Comparison of ENCODE assay signal across 11 mouse cellular contexts in the genomic region with DNA sequence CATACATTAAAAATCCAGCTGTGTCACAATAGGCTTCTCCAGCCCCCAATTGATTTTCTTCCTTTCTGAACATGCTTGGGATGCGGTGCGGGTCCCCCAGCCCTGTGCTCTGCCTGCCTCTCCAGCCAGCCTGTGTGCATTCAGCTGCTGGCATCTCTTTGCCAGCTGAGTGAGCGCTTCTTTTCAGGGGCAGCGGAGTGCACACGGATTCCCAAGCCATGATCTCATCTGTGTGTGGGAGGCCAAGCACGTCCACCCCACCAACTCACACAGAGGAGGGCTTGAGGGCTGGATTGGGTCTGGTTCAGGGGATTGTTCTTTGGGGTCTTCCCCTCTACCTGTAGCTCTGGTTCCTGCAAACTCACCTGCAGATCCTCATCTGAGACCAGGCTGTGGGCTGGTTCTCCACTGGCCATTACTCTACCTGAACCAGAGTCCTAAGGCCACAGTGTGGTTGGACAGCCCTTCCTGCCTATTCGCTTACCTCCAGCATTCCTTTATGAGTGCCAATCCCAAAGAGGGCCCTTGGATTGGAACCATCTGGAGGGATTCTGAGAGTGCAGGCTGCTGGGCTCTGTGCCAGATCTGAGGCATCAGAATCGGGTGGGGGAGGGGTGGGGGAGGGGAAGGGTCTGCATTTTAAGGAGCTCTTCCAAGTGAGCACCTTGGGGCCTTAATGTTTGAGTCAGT. TPM values are rescaled to one million over a fixed set of nuclear protein-coding genes. Genes with fewer than 3 reads are reported as not detected.
DNase-seq lines count a peak whose midpoint lies in the region; ATAC-seq lines count a peak whose summit lies in the region.
"Had no signal": no experiment of that assay in that cellular context is flagged by ENCODE, and none has a peak within 500 bp of the region (broad histone marks: within the 10 kb centered on the region; RNA-seq: fewer than 3 reads in every experiment).

No protein-coding gene starts in this region.

- 7% methylated on average over 8 of the region's 8 CpGs for WGBS in forebrain, embryonic 13.5 days
- 31% methylated on average over 8 of the region's 8 CpGs for WGBS in limb, embryonic 13.5 days

- DNase-seq in right cerebral cortex, postnatal 14 days, result peak; percentile 37
- no peak for DNase-seq in right cerebral cortex, adult 2 months (ENCODE audit: low spot score in 2 of 2)
- no peak for DNase-seq in adrenal gland, postnatal 14 days
- DNase-seq in testis, postnatal 10 days (ENCODE audit: low spot score), result no peak
- DNase-seq in natural killer cell, adult 2 months (ENCODE audit: low spot score in 2 of 2), result no peak
- DNase-seq in adrenal gland, postnatal 25 days, result no peak
- DNase-seq: right cerebral cortex, postnatal 25 days had no signal

- no peaks in the 10 kb centered on the region for H3K9me3 ChIP-seq in forebrain, embryonic 13.5 days (replicated peaks)
- H3K9me3 ChIP-seq in limb, embryonic 13.5 days, result peaks cover 4% of the 10 kb centered on the region; the same call in 1 of the 2 replicates
- H3K9me3 ChIP-seq: heart, embryonic 15.5 days had no signal

- peak overlapping the region; percentile 43 for H3K4me2 ChIP-seq in forebrain, embryonic 13.5 days
- H3K4me2 ChIP-seq in limb, embryonic 13.5 days (replicated peaks), result 0 out of 2 replicates have a peak overlapping the region, but pooled peaks have one; percentile 14
- H3K4me2 ChIP-seq: heart, embryonic 15.5 days had no signal

- no peak overlapping the region for H3K4me3 ChIP-seq in forebrain, embryonic 13.5 days
- H3K4me3 ChIP-seq in limb, embryonic 13.5 days, result no peak overlapping the region
- H3K4me3 ChIP-seq: heart, embryonic 15.5 days had no signal

- H3K36me3 ChIP-seq in forebrain, embryonic 13.5 days (ENCODE audit: poor library complexity, severe bottlenecking), result peaks cover 15% of the 10 kb centered on the region; the same call in 1 of the 2 replicates
- no peaks in the 10 kb centered on the region for H3K36me3 ChIP-seq in limb, embryonic 13.5 days
- H3K36me3 ChIP-seq: G1E; heart, embryonic 15.5 days had no signal

- H3K9ac ChIP-seq in forebrain, embryonic 13.5 days, result no peak overlapping the region
- 0 out of 2 replicates have a peak overlapping the region, but pooled peaks have one; percentile 25 for H3K9ac ChIP-seq in limb, embryonic 13.5 days
- H3K9ac ChIP-seq: heart, embryonic 15.5 days had no signal

- no peaks in the 10 kb centered on the region for H3K27me3 ChIP-seq in forebrain, embryonic 13.5 days
- peaks cover 5% of the 10 kb centered on the region; the same call in 1 of the 2 replicates for H3K27me3 ChIP-seq in limb, embryonic 13.5 days

- peak; percentile 69 for ATAC-seq in forebrain, embryonic 13.5 days
- ATAC-seq in limb, embryonic 13.5 days (ENCODE audit: low FRiP score, low read depth), result 0 out of 2 replicates have a peak, but pooled peaks have one; percentile 21

- H3K27ac ChIP-seq in forebrain, embryonic 13.5 days, result peak overlapping the region; percentile 96
- peak overlapping the region; percentile 34; the same call in 1 of the 2 replicates for H3K27ac ChIP-seq in limb, embryonic 13.5 days
- H3K27ac ChIP-seq: heart, embryonic 15.5 days had no signal

- H3K4me1 ChIP-seq in forebrain, embryonic 13.5 days, result peaks cover 83% of the 10 kb centered on the region
- H3K4me1 ChIP-seq in limb, embryonic 13.5 days, result peaks cover 54% of the 10 kb centered on the region

RNA-seq across cellular contexts. Expression of gene Sema5b, which starts 55.9 kb away (rescaled TPM):
- polyA plus RNA-seq in forebrain, embryonic 13.5 days (2015; fragmentation: Nextera tagmentation; extraction: Ambion mirVana), result 40.8 and 41.7 TPM in 2 replicates
- 6.4 and 6.8 TPM in 2 replicates for polyA plus RNA-seq in limb, embryonic 13.5 days (2015; fragmentation: Nextera tagmentation; extraction: Ambion mirVana)
- 3.9 and 4.3 TPM in 2 replicates for total RNA-seq in adrenal gland, postnatal 14 days (2021)
- total RNA-seq in adrenal gland, postnatal 25 days (2021), result 5.4 and 6.4 TPM in 2 replicates
- polyA plus RNA-seq: G1E had no signal
